ENCODE assay signal across 14 mouse cellular contexts in the genomic region with DNA sequence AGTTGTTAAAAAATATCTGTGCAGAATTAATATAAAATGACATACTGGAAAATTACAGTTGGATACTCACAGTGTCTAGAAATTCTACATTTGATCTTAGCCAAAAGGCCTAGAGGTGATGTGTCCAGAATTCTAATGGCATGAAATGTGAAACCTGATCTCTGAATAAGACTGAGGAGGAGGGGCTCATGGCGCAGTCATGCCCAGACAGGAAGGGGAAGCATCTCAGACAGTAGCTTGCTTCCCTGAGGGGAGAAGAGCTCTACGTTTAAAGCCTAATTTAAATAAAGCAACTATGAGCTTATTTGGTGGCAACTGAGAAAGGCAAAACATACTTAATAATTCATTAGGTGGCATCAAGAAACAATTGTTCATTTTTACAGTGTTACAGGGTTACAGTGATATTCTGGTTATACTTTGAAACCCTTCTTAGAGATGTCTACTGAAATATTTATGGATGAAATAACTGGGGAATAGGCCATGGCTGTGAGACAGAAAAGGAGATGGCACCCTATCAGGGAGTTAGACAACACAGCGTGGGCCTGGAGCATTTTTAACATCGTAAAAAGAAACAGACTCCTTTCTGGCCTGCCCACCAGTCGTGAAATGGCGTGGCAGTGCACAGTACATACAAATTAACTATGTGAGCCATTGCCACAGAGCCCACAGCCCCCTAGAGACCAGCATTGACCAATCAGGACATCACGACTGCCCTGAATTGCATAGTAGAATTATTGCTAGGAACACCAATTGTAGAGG. TPM values are rescaled to one million over a fixed set of nuclear protein-coding genes. Genes with fewer than 3 reads are reported as not detected.
DNase-seq lines count a peak whose midpoint lies in the region; ATAC-seq lines count a peak whose summit lies in the region.
"Had no signal": no experiment of that assay in that cellular context is flagged by ENCODE, and none has a peak within 500 bp of the region (broad histone marks: within the 10 kb centered on the region; RNA-seq: fewer than 3 reads in every experiment).

No protein-coding gene starts in this region.

- H3K9ac ChIP-seq in heart, embryonic 11.5 days (ENCODE audit: low read depth, low read length): no peak overlapping the region
- no peak overlapping the region for H3K9ac ChIP-seq in hindbrain, embryonic 12.5 days
- no peak overlapping the region for H3K9ac ChIP-seq in midbrain, embryonic 16.5 days (ENCODE audit: low read depth, low read length)

- H3K9me3 ChIP-seq in heart, embryonic 11.5 days (replicated peaks; ENCODE audit: control insufficient read depth, low read length): no peaks in the 10 kb centered on the region
- H3K9me3 ChIP-seq in hindbrain, embryonic 12.5 days (replicated peaks): no peaks in the 10 kb centered on the region
- H3K9me3 ChIP-seq in midbrain, embryonic 16.5 days (replicated peaks; ENCODE audit: control insufficient read depth, low read length, poor library complexity, severe bottlenecking): no peaks in the 10 kb centered on the region

- no peak overlapping the region for H3K27ac ChIP-seq in heart, embryonic 11.5 days (ENCODE audit: low read depth, low read length)
- no peak overlapping the region for H3K27ac ChIP-seq in hindbrain, embryonic 12.5 days
- 0 out of 2 replicates have a peak overlapping the region, but pooled peaks have one; percentile 10 for H3K27ac ChIP-seq in midbrain, embryonic 16.5 days (ENCODE audit: low read length)
- H3K27ac ChIP-seq: left cerebral cortex, adult 2 months had no signal

- no peak overlapping the region for H3K4me3 ChIP-seq in heart, embryonic 11.5 days (ENCODE audit: low read depth, low read length)
- no peak overlapping the region for H3K4me3 ChIP-seq in hindbrain, embryonic 12.5 days
- H3K4me3 ChIP-seq in midbrain, embryonic 16.5 days (ENCODE audit: low read depth, low read length): no peak overlapping the region
- H3K4me3 ChIP-seq: left cerebral cortex, adult 2 months had no signal

- no peaks in the 10 kb centered on the region for H3K36me3 ChIP-seq in heart, embryonic 11.5 days (ENCODE audit: control insufficient read depth, insufficient read depth, low read length)
- H3K36me3 ChIP-seq in hindbrain, embryonic 12.5 days: no peaks in the 10 kb centered on the region
- no peaks in the 10 kb centered on the region for H3K36me3 ChIP-seq in midbrain, embryonic 16.5 days (ENCODE audit: control insufficient read depth, insufficient read depth, low read length)

- ATAC-seq in heart, embryonic 11.5 days (replicated peaks; ENCODE audit: insufficient number of reproducible peaks, low FRiP score, low TSS enrichment): no peak
- ATAC-seq in activated CD4-positive, CD25-positive, alpha-beta regulatory T cell, adult 4 months: peak; percentile 77
- ATAC-seq in hindbrain, embryonic 12.5 days (ENCODE audit: low FRiP score): peak; percentile 68
- ATAC-seq in midbrain, embryonic 16.5 days: peak; percentile 93

- H3K27me3 ChIP-seq in heart, embryonic 11.5 days (ENCODE audit: control insufficient read depth, insufficient read depth, low read length): no peaks in the 10 kb centered on the region
- no peaks in the 10 kb centered on the region for H3K27me3 ChIP-seq in hindbrain, embryonic 12.5 days
- H3K27me3 ChIP-seq in midbrain, embryonic 16.5 days (ENCODE audit: control insufficient read depth, insufficient read depth, low read depth, low read length): no peaks in the 10 kb centered on the region

- 72% methylated on average over 7 of the region's 7 CpGs for WGBS in heart, embryonic 11.5 days (ENCODE audit: insufficient replicate concordance)
- 71% methylated on average over 7 of the region's 7 CpGs for WGBS in hindbrain, embryonic 12.5 days
- 49% methylated on average over 7 of the region's 7 CpGs for WGBS in midbrain, embryonic 16.5 days

- DNase-seq in heart, adult 11 months: peak; percentile 48
- no peak for DNase-seq in spleen, adult 18-20 months
- DNase-seq in spleen, adult 12 weeks (ENCODE audit: low spot score): no peak
- DNase-seq in thymus, postnatal 25 days: no peak
- DNase-seq: B cell, adult 2 months; cerebellum, adult 9-11 months; kidney, adult 9 months; liver; lung, postnatal 4 days had no signal

- no peak overlapping the region for H3K4me2 ChIP-seq in heart, embryonic 11.5 days
- no peak overlapping the region for H3K4me2 ChIP-seq in hindbrain, embryonic 12.5 days (replicated peaks)
- no peak overlapping the region for H3K4me2 ChIP-seq in midbrain, embryonic 16.5 days (ENCODE audit: low read length)

- H3K4me1 ChIP-seq in heart, embryonic 11.5 days (ENCODE audit: control insufficient read depth, insufficient read depth, low read length): no peaks in the 10 kb centered on the region
- no peaks in the 10 kb centered on the region for H3K4me1 ChIP-seq in hindbrain, embryonic 12.5 days
- peaks cover 5% of the 10 kb centered on the region; the same call in 1 of the 2 replicates for H3K4me1 ChIP-seq in midbrain, embryonic 16.5 days (ENCODE audit: control insufficient read depth, insufficient read depth, low read length)

RNA-seq across cellular contexts. Expression of gene Card6, which starts 19.3 kb away (rescaled TPM):
- 2.5 TPM in 2 replicates for polyA plus RNA-seq in heart, embryonic 11.5 days (2014; fragmentation: Nextera tagmentation; extraction: Ambion mirVana)
- polyA plus RNA-seq in activated CD4-positive, CD25-positive, alpha-beta regulatory T cell, adult 4 months (2017; shearing (Covaris generic)): 10 to 100 TPM; 31.6 to 35.4 TPM
- 1.2 and 2.2 TPM in 2 replicates for polyA plus RNA-seq in hindbrain, embryonic 12.5 days (2016; fragmentation: Nextera tagmentation; extraction: Ambion mirVana)
- polyA plus RNA-seq in midbrain, embryonic 16.5 days (2015; fragmentation: Nextera tagmentation; extraction: Ambion mirVana): 0.50 and 0.65 TPM in 2 replicates

RNA-seq across cellular contexts. Expression of gene C7, which starts 25.5 kb away (rescaled TPM):
- polyA plus RNA-seq in heart, embryonic 11.5 days (2014; fragmentation: Nextera tagmentation; extraction: Ambion mirVana): 0.14 TPM in 1 of 2 replicates, not detected in the other
- polyA plus RNA-seq in activated CD4-positive, CD25-positive, alpha-beta regulatory T cell, adult 4 months (2017; shearing (Covaris generic)): not detected
- not detected in 2 replicates for polyA plus RNA-seq in hindbrain, embryonic 12.5 days (2016; fragmentation: Nextera tagmentation; extraction: Ambion mirVana)
- polyA plus RNA-seq in midbrain, embryonic 16.5 days (2015; fragmentation: Nextera tagmentation; extraction: Ambion mirVana): 0.18 TPM in 1 of 2 replicates, not detected in the other

RNA-seq across cellular contexts. Expression of gene Rpl37, which starts 27.4 kb away (rescaled TPM):
- 433 and 532 TPM in 2 replicates for polyA plus RNA-seq in heart, embryonic 11.5 days (2014; fragmentation: Nextera tagmentation; extraction: Ambion mirVana)
- polyA plus RNA-seq in activated CD4-positive, CD25-positive, alpha-beta regulatory T cell, adult 4 months (2017; shearing (Covaris generic)): 1,000 to 10,000 TPM; 2,142 to 2,785 TPM
- 384 and 473 TPM in 2 replicates for polyA plus RNA-seq in hindbrain, embryonic 12.5 days (2016; fragmentation: Nextera tagmentation; extraction: Ambion mirVana)
- polyA plus RNA-seq in midbrain, embryonic 16.5 days (2015; fragmentation: Nextera tagmentation; extraction: Ambion mirVana): 257 and 300 TPM in 2 replicates

RNA-seq across cellular contexts. Expression of gene Prkaa1, which starts 54.6 kb away (rescaled TPM):
- 25.5 and 28.0 TPM in 2 replicates for polyA plus RNA-seq in heart, embryonic 11.5 days (2014; fragmentation: Nextera tagmentation; extraction: Ambion mirVana)
- 10 to 100 TPM; 22.4 to 23.6 TPM for polyA plus RNA-seq in activated CD4-positive, CD25-positive, alpha-beta regulatory T cell, adult 4 months (2017; shearing (Covaris generic))
- polyA plus RNA-seq in hindbrain, embryonic 12.5 days (2016; fragmentation: Nextera tagmentation; extraction: Ambion mirVana): 17.0 and 18.1 TPM in 2 replicates
- 12.9 and 15.0 TPM in 2 replicates for polyA plus RNA-seq in midbrain, embryonic 16.5 days (2015; fragmentation: Nextera tagmentation; extraction: Ambion mirVana)
